Mouse (Mus musculus) thymus, postnatal 36 days (tissue): ENCODE measurements around the gene Epha4.

Source experiments
- DNase-seq, 2 experiments: peaks; one replicate each; pipeline ENCODE4 v3.0.0; 2022; ENCODE audit warnings: mixed read lengths in 2 of 2

The Epha4 gene

GRCm38 (mm10) chr1:77441401-77441800 is 73.5 kb downstream of the Epha4 start:
- no peak for DNase-seq

GRCm38 (mm10) chr1:77440512-77440911 is 74.4 kb downstream of the Epha4 start:
- DNase-seq = no peak

- no peak for DNase-seq
These were observed 75.4 kb downstream of the Epha4 start for GRCm38 (mm10) chr1:77439383-77440074.

GRCm38 (mm10) chr1:77438639-77439038 is 76.2 kb downstream of the Epha4 start:
- no peak for DNase-seq

GRCm38 (mm10) chr1:77437881-77438610 is 76.8 kb downstream of the Epha4 start:
- DNase-seq = no peak

GRCm38 (mm10) chr1:77435045-77435444 is 79.8 kb downstream of the Epha4 start:
- no peak for DNase-seq

- DNase-seq = no peak
These were observed 81.7 kb downstream of the Epha4 start for GRCm38 (mm10) chr1:77433148-77433547.

- no peak for DNase-seq
These were observed 82.4 kb downstream of the Epha4 start for GRCm38 (mm10) chr1:77432489-77432888.

GRCm38 (mm10) chr1:77429174-77429573 is 85.7 kb downstream of the Epha4 start:
- DNase-seq = no peak

- no peak for DNase-seq
These were observed 87.9 kb downstream of the Epha4 start for GRCm38 (mm10) chr1:77426956-77427355.

GRCm38 (mm10) chr1:77425171-77425570 is 89.7 kb downstream of the Epha4 start:
- no peak for DNase-seq

- DNase-seq = no peak
These were observed 93.8 kb downstream of the Epha4 start for GRCm38 (mm10) chr1:77421081-77421480.

- no peak for DNase-seq
These were observed 94.5 kb downstream of the Epha4 start for GRCm38 (mm10) chr1:77420348-77420747.

GRCm38 (mm10) chr1:77416872-77417271 is 98.0 kb downstream of the Epha4 start:
- DNase-seq = no peak

GRCm38 (mm10) chr1:77412871-77413669 is 101.8 kb downstream of the Epha4 start:
- DNase-seq = no peak

GRCm38 (mm10) chr1:77412285-77412684 is 102.6 kb downstream of the Epha4 start:
- no peak for DNase-seq

GRCm38 (mm10) chr1:77411222-77411621 is 103.7 kb downstream of the Epha4 start:
- DNase-seq = no peak

- DNase-seq = no peak
These were observed 104.2 kb downstream of the Epha4 start for GRCm38 (mm10) chr1:77410716-77411115.

- no peak for DNase-seq
These were observed 104.7 kb downstream of the Epha4 start for GRCm38 (mm10) chr1:77410153-77410552.

GRCm38 (mm10) chr1:77409509-77409908 is 105.4 kb downstream of the Epha4 start:
- no peak for DNase-seq

GRCm38 (mm10) chr1:77407417-77407816 is 107.5 kb downstream of the Epha4 start:
- DNase-seq = no peak

GRCm38 (mm10) chr1:77406631-77407030 is 108.3 kb downstream of the Epha4 start:
- no peak for DNase-seq

GRCm38 (mm10) chr1:77404537-77404936 is 110.4 kb downstream of the Epha4 start:
- no peak for DNase-seq

- DNase-seq = no peak
These were observed 111.9 kb downstream of the Epha4 start for GRCm38 (mm10) chr1:77402942-77403341.
